Mouse (Mus musculus) stomach, embryonic 15.5 days (tissue): ENCODE results near the gene Gfi1b. TPM values are rescaled to one million over a fixed set of nuclear protein-coding genes. Genes with fewer than 3 reads are reported as not detected.

Experiments
- ATAC-seq: fragments of 200-750 bp; cut with Nextera tagmentation; 2 replicates; pipeline ENCODE4 v1.8.0; 2017; ENCODE audit warnings: low read depth, moderate number of reproducible peaks, moderate TSS enrichment; ENCODE audit not compliant: insufficient read depth, low FRiP score
- H3K27ac ChIP-seq: fragments of 300-500 bp; sonication (generic); 2 replicates; pipeline ENCODE4 v1.5.1; 2015; ENCODE audit warnings: mild to moderate bottlenecking, inconsistent platforms
- H3K27me3 ChIP-seq: fragments of 300-500 bp; sonication (generic); replicated peaks from 2 replicates; pipeline ENCODE4 v1.6.1; 2015; ENCODE audit warnings: inconsistent platforms
- H3K36me3 ChIP-seq: fragments of 300-500 bp; sonication (generic); 2 replicates; pipeline ENCODE4 v1.6.1; 2015; ENCODE audit warnings: inconsistent platforms
- H3K4me1 ChIP-seq: fragments of 300-500 bp; sonication (generic); 2 replicates; pipeline ENCODE4 v1.6.1; 2015; ENCODE audit warnings: inconsistent platforms
- H3K4me2 ChIP-seq: fragments of 300-500 bp; sonication (generic); 2 replicates; pipeline ENCODE4 v1.6.1; 2015; ENCODE audit warnings: mild to moderate bottlenecking, inconsistent platforms
- H3K4me3 ChIP-seq: fragments of 300-500 bp; sonication (generic); replicated peaks from 2 replicates; pipeline ENCODE4 v1.5.1; 2015; ENCODE audit warnings: inconsistent platforms
- H3K9ac ChIP-seq: fragments of 300-500 bp; sonication (generic); 2 replicates; pipeline ENCODE4 v1.6.1; 2015; ENCODE audit warnings: inconsistent platforms
- H3K9me3 ChIP-seq: fragments of 300-500 bp; sonication (generic); 2 replicates; pipeline ENCODE4 v1.6.1; 2016; ENCODE audit warnings: inconsistent platforms
- WGBS: fragments of 180-500 bp; shearing (Covaris S2); methylation state at CpG from one replicate; pipeline ENCODE4 v1.1.7; 2015; 5-methylcytosine and 5-hydroxymethylcytosine counted together
- polyA plus RNA-seq: library from polyadenylated mRNA; unstranded; fragments of >200 nt; fragmentation: Nextera tagmentation; extraction: Ambion mirVana; gene quantifications from 2 replicates; pipeline ENCODE4 v1.2.1, GENCODE M21; 2015

The Gfi1b gene
- polyA plus RNA-seq, 1 experiment from 2014 or later: 6.9 TPM

- no peak overlapping the region for H3K4me3 ChIP-seq
- no peaks in the 10 kb centered on the region for H3K9me3 ChIP-seq
- H3K9ac ChIP-seq: no peak overlapping the region
- no peaks in the 10 kb centered on the region for H3K27me3 ChIP-seq
- WGBS: 40% methylated on average over 10 of the region's 10 CpGs
- H3K4me1 ChIP-seq: 0 out of 2 replicates have a peak, but pooled peaks cover 7% of the 10 kb centered on the region
- ATAC-seq: no peak
- no peak overlapping the region for H3K27ac ChIP-seq
- H3K36me3 ChIP-seq: no peaks in the 10 kb centered on the region
- H3K4me2 ChIP-seq: no peak overlapping the region
Measured at GRCm38 (mm10) chr2:28607341-28608165, 14.2 kb downstream of the Gfi1b start.

DNA sequence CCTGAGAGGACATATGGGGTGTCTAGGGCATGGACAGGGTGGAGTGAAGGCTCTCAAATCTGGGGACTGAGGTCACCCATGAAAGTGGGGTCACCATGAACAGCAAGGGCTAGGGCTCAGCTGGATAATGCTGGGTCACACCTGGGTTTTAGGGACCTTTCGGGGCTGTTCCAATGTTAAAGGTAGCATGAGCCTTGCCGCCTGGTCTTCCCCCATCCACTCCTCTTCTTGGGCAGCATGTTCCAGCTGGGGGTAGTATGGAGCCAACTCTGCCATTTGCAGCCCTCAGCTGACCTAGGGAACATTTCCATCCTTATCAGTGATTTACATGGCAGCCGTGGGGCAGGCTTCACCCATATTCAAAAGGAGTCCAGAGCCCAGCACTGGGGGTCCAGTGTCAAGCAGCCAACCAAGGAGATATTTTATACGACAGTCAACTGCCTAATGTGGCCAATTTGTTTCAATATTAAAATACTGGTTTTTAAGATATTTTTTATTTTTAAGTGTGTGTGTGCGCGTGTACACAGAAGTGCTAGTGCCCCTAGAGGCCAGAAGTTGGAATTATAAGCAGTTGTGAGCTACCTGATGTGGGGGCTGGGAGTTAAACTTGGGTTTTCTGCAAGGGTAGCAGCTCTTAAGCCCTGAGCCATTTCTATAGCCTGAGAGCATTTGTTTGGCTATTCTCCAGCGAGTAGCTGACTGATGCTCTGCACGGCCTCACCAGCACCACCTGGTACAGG lies 15.0 kb downstream of the Gfi1b start:
- Histone ChIP-seq H3K36me3 (no peaks in the 10 kb centered on the region), H3K4me3 (no peak overlapping the region), H3K27me3 (no peaks in the 10 kb centered on the region), H3K9me3 (no peaks in the 10 kb centered on the region), H3K27ac (no peak overlapping the region), H3K9ac (no peak overlapping the region), H3K4me2 (no peak overlapping the region), H3K4me1 (0 out of 2 replicates have a peak, but pooled peaks cover 7% of the 10 kb centered on the region)
- ATAC-seq: no peak
- 56% methylated on average over 8 of the region's 8 CpGs for WGBS

GRCm38 (mm10) chr2:28605789-28606541 lies 15.8 kb downstream of the Gfi1b start:
- Histone ChIP-seq H3K27me3 (no peaks in the 10 kb centered on the region), H3K9me3 (no peaks in the 10 kb centered on the region), H3K27ac (no peak overlapping the region), H3K4me3 (no peak overlapping the region), H3K9ac (no peak overlapping the region), H3K4me1 (0 out of 2 replicates have a peak, but pooled peaks cover 7% of the 10 kb centered on the region), H3K4me2 (no peak overlapping the region), H3K36me3 (no peaks in the 10 kb centered on the region)
- WGBS: 62% methylated on average over 14 of the region's 14 CpGs
- ATAC-seq: no peak

DNA sequence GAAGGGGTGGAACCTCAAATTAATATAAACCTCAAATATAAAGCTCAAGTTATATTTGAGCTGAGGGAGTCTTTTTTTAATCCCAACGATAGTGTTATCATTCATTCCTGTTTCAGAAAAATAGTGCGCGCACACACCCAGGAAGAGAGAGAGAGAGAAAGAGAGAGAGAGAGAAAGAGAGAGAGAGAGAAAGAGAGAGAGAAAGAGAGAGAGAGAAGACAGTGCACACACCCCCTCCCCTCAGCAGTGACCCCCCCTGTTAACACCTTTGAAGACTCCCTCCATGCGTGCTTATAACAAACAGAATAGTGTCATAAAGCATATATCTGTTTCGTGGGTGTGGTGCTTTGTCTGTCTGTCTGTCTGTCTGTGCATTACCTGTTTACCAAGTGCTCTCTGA lies 18.2 kb downstream of the Gfi1b start:
- H3K36me3 ChIP-seq: no peaks in the 10 kb centered on the region
- H3K27me3 ChIP-seq: no peaks in the 10 kb centered on the region
- no peaks in the 10 kb centered on the region for H3K9me3 ChIP-seq
- no peak overlapping the region for H3K9ac ChIP-seq
- no peak overlapping the region for H3K4me3 ChIP-seq
- WGBS: 83% methylated on average over 5 of the region's 5 CpGs
- H3K27ac ChIP-seq: no peak overlapping the region
- H3K4me1 ChIP-seq: 0 out of 2 replicates have a peak, but pooled peaks cover 7% of the 10 kb centered on the region
- ATAC-seq: no peak
- no peak overlapping the region for H3K4me2 ChIP-seq

GRCm38 (mm10) chr2:28601720-28602590 lies 19.8 kb downstream of the Gfi1b start:
- H3K36me3 ChIP-seq: no peaks in the 10 kb centered on the region

DNA sequence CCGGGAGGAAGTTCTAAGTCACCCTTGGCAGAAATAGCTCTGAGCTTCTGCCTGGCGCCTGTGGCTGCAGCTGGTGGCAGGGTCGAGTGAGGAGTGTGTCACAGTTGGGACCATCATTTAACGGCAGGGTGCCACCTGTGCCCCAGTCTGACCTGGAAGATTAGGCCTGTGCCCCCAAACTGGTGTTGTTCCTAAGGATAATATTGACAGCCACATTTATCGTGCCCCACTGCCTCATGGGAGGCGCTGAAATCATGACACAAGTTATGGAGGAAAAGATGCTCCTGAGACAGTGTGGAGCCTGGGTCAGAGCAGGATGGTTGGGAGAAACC lies 22.2 kb downstream of the Gfi1b start:
- ATAC-seq: no peak
- WGBS: 78% methylated on average over 6 of the region's 6 CpGs
- Histone ChIP-seq H3K4me3 (no peak overlapping the region), H3K27ac (no peak overlapping the region), H3K4me2 (no peak overlapping the region), H3K9ac (no peak overlapping the region), H3K9me3 (no peaks in the 10 kb centered on the region), H3K27me3 (no peaks in the 10 kb centered on the region), H3K4me1 (no peaks in the 10 kb centered on the region; the same call in 1 of the 2 replicates), H3K36me3 (no peaks in the 10 kb centered on the region)

More at GRCm38 (mm10) chr2:28601720-28602590, 19.8 kb downstream of the Gfi1b start:
- Histone ChIP-seq H3K9me3 (no peaks in the 10 kb centered on the region), H3K4me2 (no peak overlapping the region), H3K9ac (no peak overlapping the region), H3K4me3 (no peak overlapping the region), H3K4me1 (no peaks in the 10 kb centered on the region; the same call in 1 of the 2 replicates), H3K27me3 (no peaks in the 10 kb centered on the region), H3K27ac (no peak overlapping the region)
- 46% methylated on average over 12 of the region's 12 CpGs for WGBS
- peak; percentile 92 for ATAC-seq

DNA sequence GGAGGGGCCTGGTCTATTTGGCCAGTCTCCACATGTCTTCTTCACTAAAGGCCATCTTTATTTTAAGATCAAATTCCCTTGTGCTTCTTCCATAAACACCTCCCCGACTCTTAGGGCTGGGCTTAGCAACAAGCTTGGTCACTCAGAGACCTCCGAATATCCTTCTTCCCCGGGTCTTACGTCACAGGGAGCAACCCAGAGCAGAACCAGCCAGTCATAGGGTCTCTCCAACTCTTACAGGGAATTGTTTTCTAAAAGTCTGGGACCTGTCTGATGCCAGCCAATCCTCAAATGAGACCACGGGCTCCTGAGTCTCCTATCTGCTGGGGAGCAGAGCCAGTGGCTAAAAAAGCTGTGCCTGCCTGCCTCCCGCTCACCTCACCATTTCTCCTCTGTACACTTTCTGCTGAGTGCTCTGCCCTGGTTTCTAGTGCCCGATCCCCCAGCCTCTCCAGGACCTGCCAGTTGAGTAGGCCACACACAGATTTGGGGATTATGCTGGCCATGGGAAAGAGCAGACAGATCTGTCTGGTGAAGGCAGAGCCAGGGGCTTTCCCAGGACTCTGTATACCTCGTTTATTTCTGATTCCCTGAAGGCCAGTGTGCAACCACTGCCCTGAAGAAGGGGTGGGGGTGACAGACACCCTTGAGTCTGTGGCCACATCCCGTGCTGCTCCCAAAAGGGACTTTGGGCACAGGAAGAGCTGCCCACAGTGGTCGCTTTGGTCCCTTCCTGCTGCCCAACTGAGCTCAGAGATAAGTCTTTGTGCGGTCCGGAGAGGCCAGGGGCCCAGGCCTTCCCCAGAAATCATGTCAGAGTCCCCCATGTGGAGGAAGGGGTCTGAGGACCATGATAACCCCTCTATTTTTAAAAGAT lies 22.9 kb downstream of the Gfi1b start:
- WGBS: 47% methylated on average over 12 of the region's 12 CpGs
- H3K4me3 ChIP-seq: no peak overlapping the region
- no peaks in the 10 kb centered on the region for H3K9me3 ChIP-seq
- no peaks in the 10 kb centered on the region; the same call in 1 of the 2 replicates for H3K4me1 ChIP-seq
- no peak for ATAC-seq
- H3K9ac ChIP-seq: no peak overlapping the region
- no peaks in the 10 kb centered on the region for H3K27me3 ChIP-seq
- H3K4me2 ChIP-seq: no peak overlapping the region
- H3K27ac ChIP-seq: no peak overlapping the region
- H3K36me3 ChIP-seq: no peaks in the 10 kb centered on the region

GRCm38 (mm10) chr2:28597733-28598547 lies 23.8 kb downstream of the Gfi1b start:
- H3K27me3 ChIP-seq: no peaks in the 10 kb centered on the region
- WGBS: 64% methylated on average over 7 of the region's 7 CpGs
- H3K4me2 ChIP-seq: no peak overlapping the region
- H3K9ac ChIP-seq: no peak overlapping the region
- ATAC-seq: peak; percentile 58; the same call in 1 of the 2 replicates
- no peak overlapping the region for H3K4me3 ChIP-seq
- no peaks in the 10 kb centered on the region for H3K9me3 ChIP-seq
- H3K27ac ChIP-seq: no peak overlapping the region
- H3K36me3 ChIP-seq: no peaks in the 10 kb centered on the region
- H3K4me1 ChIP-seq: peaks cover under 1% of the 10 kb centered on the region; the same call in 1 of the 2 replicates

DNA sequence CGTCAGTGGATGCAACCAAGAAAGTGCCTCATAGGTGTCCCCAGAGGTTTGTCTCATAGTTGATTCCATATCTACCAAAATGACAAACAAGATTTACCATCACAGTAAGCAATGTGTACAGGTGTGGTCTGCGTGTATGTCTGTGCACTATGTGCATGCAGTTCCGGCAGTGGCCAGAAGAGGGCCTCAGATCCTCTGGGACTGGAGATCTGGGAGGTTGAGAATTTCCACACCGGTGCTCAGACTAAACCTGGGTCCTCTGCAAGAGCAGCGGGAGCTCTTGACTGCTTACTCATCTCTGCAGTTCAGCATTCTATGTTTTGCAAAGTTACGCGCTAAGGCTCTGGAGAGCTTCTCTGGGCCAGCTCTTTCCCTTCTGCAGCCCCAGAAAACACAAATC lies 24.8 kb downstream of the Gfi1b start:
- Histone ChIP-seq H3K9me3 (no peaks in the 10 kb centered on the region), H3K4me3 (no peak overlapping the region), H3K27ac (no peak overlapping the region), H3K27me3 (no peaks in the 10 kb centered on the region), H3K9ac (no peak overlapping the region), H3K4me2 (no peak overlapping the region), H3K4me1 (peaks cover 4% of the 10 kb centered on the region; the same call in 1 of the 2 replicates), H3K36me3 (no peaks in the 10 kb centered on the region)
- 88% methylated on average over 7 of the region's 7 CpGs for WGBS
- no peak for ATAC-seq

DNA sequence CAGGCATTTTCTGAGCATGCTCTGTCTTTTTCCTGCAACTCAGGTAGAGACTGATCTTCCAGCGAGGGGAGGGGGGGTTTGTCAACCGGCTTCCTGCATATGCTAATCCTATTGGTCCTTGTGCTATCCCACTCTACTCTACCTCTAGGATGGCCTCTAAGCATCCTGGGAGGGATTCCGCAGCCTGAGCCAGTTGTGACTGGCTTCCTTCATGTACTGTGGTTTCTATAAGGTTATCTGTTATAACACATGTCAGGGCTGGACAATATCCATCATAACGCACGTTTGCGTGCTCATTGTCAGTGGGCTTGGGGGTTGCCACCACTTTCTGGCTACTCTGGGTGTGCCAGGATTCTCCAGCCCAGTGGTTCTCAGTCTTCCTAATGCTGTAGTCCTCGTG lies 25.8 kb downstream of the Gfi1b start:
- Histone ChIP-seq H3K9ac (no peak overlapping the region), H3K9me3 (no peaks in the 10 kb centered on the region), H3K4me1 (peaks cover 4% of the 10 kb centered on the region; the same call in 1 of the 2 replicates), H3K27ac (no peak overlapping the region), H3K27me3 (no peaks in the 10 kb centered on the region), H3K36me3 (no peaks in the 10 kb centered on the region), H3K4me2 (no peak overlapping the region), H3K4me3 (no peak overlapping the region)
- no peak for ATAC-seq
- 71% methylated on average over 7 of the region's 7 CpGs for WGBS
